Mouse (Mus musculus): ENCODE measurements around the gene Olfr539. TPM values are rescaled to one million over a fixed set of nuclear protein-coding genes. Genes with fewer than 3 reads are reported as not detected.

The Olfr539 gene
- polyA plus RNA-seq, 1 experiment from 2014 or later: not detected

GRCm38 (mm10) chr7:140721095-140721494 lies 61.4 kb downstream of the Olfr539 start:
- Histone ChIP-seq H3K4me3 (no peak overlapping the region), H3K9me3 (replicated peaks) (no peaks in the 10 kb centered on the region), H3K4me2 (replicated peaks) (no peak overlapping the region), H3K27me3 (no peaks in the 10 kb centered on the region), H3K27ac (no peak overlapping the region), H3K9ac (no peak overlapping the region), H3K4me1 (no peaks in the 10 kb centered on the region), H3K36me3 (no peaks in the 10 kb centered on the region)
- ATAC-seq (ENCODE audit: low FRiP score): no peak
- 88% methylated on average over 6 of the region's 6 CpGs for WGBS

GRCm38 (mm10) chr7:140725558-140725957 lies 65.8 kb downstream of the Olfr539 start:
- 0 out of 2 replicates have a peak, but pooled peaks cover 3% of the 10 kb centered on the region for H3K9me3 ChIP-seq (replicated peaks)
- no peaks in the 10 kb centered on the region for H3K4me1 ChIP-seq
- H3K36me3 ChIP-seq: no peaks in the 10 kb centered on the region
- H3K27me3 ChIP-seq: no peaks in the 10 kb centered on the region
- H3K27ac ChIP-seq: no peak overlapping the region
- no peak overlapping the region for H3K4me3 ChIP-seq
- no peak overlapping the region for H3K4me2 ChIP-seq (replicated peaks)
- ATAC-seq (ENCODE audit: low FRiP score): no peak
- H3K9ac ChIP-seq: no peak overlapping the region

Other genes with a start within 250 kb of the Olfr539 start
- not detected in 2 replicates for gene Olfr532, start 238.3 kb upstream of the Olfr539 start, polyA plus RNA-seq (2016; fragmentation: Nextera tagmentation; extraction: Ambion mirVana)
- gene Olfr533, start 196.6 kb upstream of the Olfr539 start, polyA plus RNA-seq (2016; fragmentation: Nextera tagmentation; extraction: Ambion mirVana): not detected in 2 replicates
- not detected in 2 replicates for gene Olfr535, start 175.7 kb upstream of the Olfr539 start, polyA plus RNA-seq (2016; fragmentation: Nextera tagmentation; extraction: Ambion mirVana)
- gene Olfr536, start 152.5 kb upstream of the Olfr539 start, polyA plus RNA-seq (2016; fragmentation: Nextera tagmentation; extraction: Ambion mirVana): not detected in 2 replicates
- not detected in 2 replicates for gene Olfr538, start 92.0 kb upstream of the Olfr539 start, polyA plus RNA-seq (2016; fragmentation: Nextera tagmentation; extraction: Ambion mirVana)
- not detected in 2 replicates for gene Olfr46, start 58.7 kb upstream of the Olfr539 start, polyA plus RNA-seq (2016; fragmentation: Nextera tagmentation; extraction: Ambion mirVana)
- gene Olfr61, start 31.0 kb upstream of the Olfr539 start, polyA plus RNA-seq (2016; fragmentation: Nextera tagmentation; extraction: Ambion mirVana): not detected in 2 replicates
- not detected in 2 replicates for gene Olfr53, start 13.5 kb upstream of the Olfr539 start, polyA plus RNA-seq (2016; fragmentation: Nextera tagmentation; extraction: Ambion mirVana)
- gene Olfr45, start 22.0 kb downstream of the Olfr539 start, polyA plus RNA-seq (2016; fragmentation: Nextera tagmentation; extraction: Ambion mirVana): not detected in 2 replicates
- gene Olfr541, start 37.3 kb downstream of the Olfr539 start, polyA plus RNA-seq (2016; fragmentation: Nextera tagmentation; extraction: Ambion mirVana): not detected in 2 replicates
- gene Cyp2e1, start 103.8 kb downstream of the Olfr539 start, polyA plus RNA-seq (2016; fragmentation: Nextera tagmentation; extraction: Ambion mirVana): not detected in 2 replicates
- 0.19 and 0.36 TPM in 2 replicates for gene Syce1, start 127.9 kb downstream of the Olfr539 start, polyA plus RNA-seq (2016; fragmentation: Nextera tagmentation; extraction: Ambion mirVana)
- 12.3 and 13.4 TPM in 2 replicates for gene Zfp941, start 162.2 kb downstream of the Olfr539 start, polyA plus RNA-seq (2016; fragmentation: Nextera tagmentation; extraction: Ambion mirVana)
- 0.93 TPM in 1 of 2 replicates, not detected in the other for gene Urah, start 175.1 kb downstream of the Olfr539 start, polyA plus RNA-seq (2016; fragmentation: Nextera tagmentation; extraction: Ambion mirVana)
- gene Scgb1c1, start 185.6 kb downstream of the Olfr539 start, polyA plus RNA-seq (2016; fragmentation: Nextera tagmentation; extraction: Ambion mirVana): not detected in 2 replicates
- gene Odf3, start 187.9 kb downstream of the Olfr539 start, polyA plus RNA-seq (2016; fragmentation: Nextera tagmentation; extraction: Ambion mirVana): not detected in 2 replicates
- not detected in 2 replicates for gene Gm45785, start 196.4 kb downstream of the Olfr539 start, polyA plus RNA-seq (2016; fragmentation: Nextera tagmentation; extraction: Ambion mirVana)
- 82.3 and 88.5 TPM in 2 replicates for gene Ric8a, start 197.0 kb downstream of the Olfr539 start, polyA plus RNA-seq (2016; fragmentation: Nextera tagmentation; extraction: Ambion mirVana)
- 30.9 and 33.4 TPM in 2 replicates for gene Bet1l, start 197.6 kb downstream of the Olfr539 start, polyA plus RNA-seq (2016; fragmentation: Nextera tagmentation; extraction: Ambion mirVana)
- gene Psmd13, start 222.0 kb downstream of the Olfr539 start, polyA plus RNA-seq (2016; fragmentation: Nextera tagmentation; extraction: Ambion mirVana): 279 and 282 TPM in 2 replicates
- gene Sirt3, start 222.4 kb downstream of the Olfr539 start, polyA plus RNA-seq (2016; fragmentation: Nextera tagmentation; extraction: Ambion mirVana): 25.8 and 27.1 TPM in 2 replicates
- 0.81 TPM in 1 of 2 replicates, not detected in the other for gene Cox8b, start 240.5 kb downstream of the Olfr539 start, polyA plus RNA-seq (2016; fragmentation: Nextera tagmentation; extraction: Ambion mirVana)

All from hindbrain, embryonic 12.5 days (tissue).